Mouse (Mus musculus): ENCODE measurements around the gene Mrpl58.

GRCm38 (mm10) chr11:115439906-115440595 lies 36.5 kb downstream of the Mrpl58 start, which contains the start of gene Trim80:
- TF ChIP-seq CTCF (conservative IDR thresholded peaks at IDR 0.05; ENCODE audit: insufficient read depth, insufficient read length, low read depth, low read length) (peak; percentile 28; the same call in 1 of the 2 replicates), POLR2A (IDR thresholded peaks at IDR 0.05; ENCODE audit: low read depth, low read length) (no peak)

Measured in kidney, adult 2 months (tissue).